Mouse (Mus musculus) testis, adult 2 months (tissue): ENCODE data around the gene Heatr4.

ENCODE experiments used
- CTCF ChIP-seq: fragments of 200-500 bp; IDR thresholded peaks from 2 replicates; pipeline ENCODE4 v1.5.1; 2012; ENCODE audit warnings: low read depth, mild to moderate bottlenecking, inconsistent platforms, low read length, moderate library complexity; ENCODE audit not compliant: control insufficient read depth, insufficient read depth, insufficient replicate concordance
- POLR2A ChIP-seq: fragments of 200-500 bp; IDR thresholded peaks from 2 replicates; pipeline ENCODE4 v1.6.1; 2012; ENCODE audit warnings: low read depth, mild to moderate bottlenecking, inconsistent platforms, low read length, moderate library complexity; ENCODE audit not compliant: control insufficient read depth

DNA sequence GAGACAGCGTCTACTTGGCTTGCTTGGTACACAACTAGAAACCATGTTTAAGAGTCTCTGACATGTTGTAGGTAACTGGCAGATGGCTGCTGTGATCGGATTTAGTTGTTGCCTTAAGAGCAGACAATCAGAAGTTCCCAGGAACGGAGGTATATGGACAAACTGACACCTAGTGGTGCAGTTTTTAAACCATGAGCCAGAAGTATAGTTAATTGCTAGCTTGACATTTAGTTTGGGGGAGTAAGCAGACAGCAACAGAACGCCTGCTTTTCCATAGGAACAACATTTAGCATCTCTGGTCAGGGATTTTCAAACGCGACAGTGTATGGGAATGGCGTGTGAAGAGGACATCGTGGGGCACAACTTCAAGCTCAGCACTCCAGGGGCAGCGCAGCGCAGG is 47.1 kb downstream of the Heatr4 start:
- TF ChIP-seq POLR2A: no peak
- TF ChIP-seq CTCF: no peak
